Mouse (Mus musculus) kidney, adult 2 months (tissue): ENCODE measurements around the gene Tmem63b. TPM values are rescaled to one million over a fixed set of nuclear protein-coding genes. Genes with fewer than 3 reads are reported as not detected.
A peak's percentile ranks its signal among the peaks of the same experiment; 100 is the strongest.

ENCODE experiments used
- DNase-seq: peaks from one replicate; pipeline ENCODE4 v3.0.0; 2021
- H3K27ac ChIP-seq: fragments of 200-500 bp; 2 replicates; pipeline ENCODE4 v1.5.1; 2012; ENCODE audit warnings: low read depth, low read length, control low read depth, inconsistent platforms; ENCODE audit not compliant: insufficient read depth
- H3K27me3 ChIP-seq: fragments of 200-500 bp; replicated peaks from 2 replicates; pipeline ENCODE4 v1.6.1; 2012; ENCODE audit warnings: mild to moderate bottlenecking, moderate library complexity, low read length, inconsistent platforms; ENCODE audit not compliant: control insufficient read depth, insufficient read depth
- H3K36me3 ChIP-seq: fragments of 200-500 bp; 2 replicates; pipeline ENCODE4 v1.6.1; 2012; ENCODE audit warnings: mild to moderate bottlenecking, moderate library complexity, low read length, inconsistent platforms; ENCODE audit not compliant: control insufficient read depth, insufficient read depth
- H3K4me1 ChIP-seq: fragments of 200-500 bp; 2 replicates; pipeline ENCODE4 v1.6.1; 2011; ENCODE audit warnings: low read length; ENCODE audit not compliant: control insufficient read depth, insufficient read depth
- H3K4me3 ChIP-seq: fragments of 200-500 bp; 2 replicates; pipeline ENCODE4 v1.5.1; 2011; ENCODE audit warnings: mild to moderate bottlenecking, low read depth, low read length, control low read depth; ENCODE audit not compliant: insufficient read depth
- CTCF ChIP-seq: fragments of 200-500 bp; conservative IDR thresholded peaks from 2 replicates; pipeline ENCODE4 v1.5.1; 2011; ENCODE audit warnings: low read depth, mild to moderate bottlenecking, control low read depth, low read length, moderate library complexity, mixed read lengths; ENCODE audit not compliant: insufficient read depth, insufficient read length
- POLR2A ChIP-seq: fragments of 200-500 bp; IDR thresholded peaks from one replicate; pipeline ENCODE4 v1.6.1; 2011; ENCODE audit warnings: low read depth, low read length, control low read depth
- WGBS: fragments of 180-500 bp; shearing (Covaris S2); methylation state at CpG from one replicate; pipeline ENCODE4 v1.1.7; 2018; 5-methylcytosine and 5-hydroxymethylcytosine counted together
- polyA plus RNA-seq: library from polyadenylated mRNA; depleted of rRNA; stranded (reverse); fragments of >200 nt; gene quantifications from 2 replicates; pipeline ENCODE4 v1.2.3, GENCODE M21; 2012

The Tmem63b gene
- polyA plus RNA-seq, 1 experiment, result 77.9 TPM

DNA sequence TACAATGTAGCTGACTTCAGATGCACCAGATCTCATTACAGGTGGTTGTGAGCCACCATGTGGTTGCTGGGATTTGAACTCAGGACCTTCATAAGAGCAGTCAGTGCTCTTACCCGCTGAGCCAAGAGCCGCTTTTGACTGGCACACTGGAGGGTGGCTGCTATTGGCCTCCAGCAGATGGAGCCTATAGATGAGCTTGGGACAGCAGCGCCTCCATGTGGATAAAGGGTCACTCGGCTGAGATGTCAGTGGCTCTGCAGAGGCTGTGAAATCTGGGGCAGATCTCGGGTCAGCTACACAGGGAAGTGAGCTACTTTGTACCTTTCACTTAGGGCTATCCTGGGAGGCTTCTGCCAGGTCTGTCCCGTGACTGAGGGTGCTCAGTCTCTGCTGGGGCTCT lies 30.9 kb downstream of the Tmem63b start:
- TF ChIP-seq CTCF, result peak; percentile 35
- no peak for TF ChIP-seq POLR2A
- no peak for DNase-seq

DNA sequence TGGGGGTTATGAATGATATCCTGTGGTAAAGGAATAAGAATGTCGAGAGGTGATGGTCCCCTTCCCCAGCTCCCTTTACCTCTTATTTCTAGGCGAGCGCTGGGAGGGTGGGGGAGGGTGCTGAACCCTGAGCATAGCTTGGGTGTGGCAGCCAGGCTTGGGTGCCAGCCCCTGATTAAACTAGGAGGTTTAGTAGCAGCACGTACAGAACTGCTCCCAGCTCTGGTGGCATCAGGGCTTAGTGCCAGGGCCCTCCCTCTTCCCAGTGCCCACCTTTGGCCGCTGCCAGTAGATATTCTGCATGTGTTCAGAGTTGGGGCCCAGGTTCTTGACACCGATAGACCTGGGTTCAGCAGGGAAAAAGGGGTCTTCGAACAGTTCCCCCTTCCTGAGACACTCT lies 33.5 kb downstream of the Tmem63b start:
- TF ChIP-seq CTCF (no peak), POLR2A (no peak)
- H3K4me3 ChIP-seq, result no peak overlapping the region

More for the DNA sequence above, 30.9 kb downstream of the Tmem63b start:
- Histone ChIP-seq H3K27me3 (no peaks in the 10 kb centered on the region), H3K27ac (no peak overlapping the region), H3K4me1 (no peaks in the 10 kb centered on the region), H3K4me3 (no peak overlapping the region), H3K36me3 (no peaks in the 10 kb centered on the region)
- 33% methylated on average over 6 of the region's 6 CpGs for WGBS

DNA sequence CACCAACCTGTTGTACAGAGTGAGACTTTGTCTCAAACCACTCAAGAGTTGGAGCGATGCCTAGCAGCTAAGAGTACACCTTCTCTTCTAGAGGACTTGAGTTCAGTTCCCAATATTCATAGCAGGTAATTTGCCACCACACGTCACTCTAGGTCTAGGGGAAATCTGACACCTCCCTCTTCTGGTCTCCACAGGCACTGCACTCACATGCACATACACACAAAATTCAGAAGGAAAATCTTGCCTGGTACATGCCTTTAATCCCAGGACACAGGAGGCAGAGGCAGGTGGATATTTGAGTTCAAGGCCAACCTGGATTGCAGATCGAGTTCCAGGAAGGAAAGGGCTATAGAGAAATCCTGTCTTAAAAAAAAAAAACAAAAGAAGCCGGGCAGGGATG lies 42.5 kb downstream of the Tmem63b start:
- Histone ChIP-seq H3K4me3 (no peak overlapping the region), H3K27me3 (no peaks in the 10 kb centered on the region), H3K27ac (no peak overlapping the region), H3K36me3 (no peaks in the 10 kb centered on the region), H3K4me1 (no peaks in the 10 kb centered on the region)
- no peak for DNase-seq
- TF ChIP-seq POLR2A, result no peak
- no peak for TF ChIP-seq CTCF
- WGBS, result 95% methylated on average over 4 of the region's 4 CpGs

More for the DNA sequence above, 33.5 kb downstream of the Tmem63b start:
- H3K27me3 ChIP-seq, result no peaks in the 10 kb centered on the region
- 68% methylated on average over 7 of the region's 7 CpGs for WGBS
- no peak overlapping the region for H3K27ac ChIP-seq
- no peaks in the 10 kb centered on the region for H3K4me1 ChIP-seq
- H3K36me3 ChIP-seq, result no peaks in the 10 kb centered on the region
- DNase-seq, result no peak

DNA sequence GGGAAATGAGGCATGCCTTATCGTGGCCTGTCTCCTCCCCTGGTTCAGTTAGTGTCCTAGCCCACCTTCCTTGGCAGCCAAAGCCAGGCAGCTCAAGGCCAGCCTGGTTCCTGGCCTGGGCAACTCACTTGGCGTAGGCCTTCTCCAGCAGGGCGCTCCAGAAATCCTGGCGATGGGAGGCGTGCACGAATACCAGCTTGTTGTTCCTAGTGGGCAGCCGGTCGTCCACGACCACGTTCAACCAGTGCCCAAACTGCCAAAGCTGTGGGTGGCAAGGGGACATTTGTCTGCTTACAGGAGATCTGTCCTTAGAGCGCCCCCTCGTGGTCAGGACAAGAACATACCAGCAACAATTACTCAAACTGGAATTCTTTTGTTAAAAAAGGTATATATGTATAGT lies 44.0 kb downstream of the Tmem63b start:
- DNase-seq, result peak; percentile 63
- no peak for TF ChIP-seq POLR2A
- TF ChIP-seq CTCF, result peak; percentile 71
- no peaks in the 10 kb centered on the region for H3K4me1 ChIP-seq
- H3K36me3 ChIP-seq, result no peaks in the 10 kb centered on the region
- WGBS, result 16% methylated on average over 12 of the region's 12 CpGs
- H3K27me3 ChIP-seq, result no peaks in the 10 kb centered on the region
- H3K27ac ChIP-seq, result no peak overlapping the region
- H3K4me3 ChIP-seq, result no peak overlapping the region

DNA sequence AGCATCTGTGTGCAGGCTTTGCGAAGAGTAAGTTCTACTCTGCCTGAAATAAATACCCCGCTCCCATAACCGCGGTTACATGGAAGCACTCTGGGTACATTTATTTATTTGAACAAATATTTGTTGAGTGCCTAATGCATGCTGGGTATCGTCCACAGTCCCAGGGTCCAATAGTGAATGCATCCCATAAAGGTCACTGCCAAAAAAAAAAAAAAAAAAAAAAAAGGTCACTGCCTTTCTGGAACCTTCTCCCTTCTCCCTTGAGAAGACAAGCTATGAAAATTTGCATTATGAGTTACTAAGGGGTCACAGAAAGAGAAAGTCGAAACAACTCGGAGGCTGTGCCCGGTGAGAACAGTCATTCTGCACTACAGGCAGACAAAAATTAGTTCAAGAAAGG lies 44.7 kb downstream of the Tmem63b start:
- Histone ChIP-seq H3K4me3 (no peak overlapping the region), H3K27ac (no peak overlapping the region), H3K27me3 (no peaks in the 10 kb centered on the region), H3K4me1 (no peaks in the 10 kb centered on the region), H3K36me3 (no peaks in the 10 kb centered on the region)
- 93% methylated on average over 8 of the region's 8 CpGs for WGBS
- DNase-seq, result no peak
- TF ChIP-seq CTCF (no peak), POLR2A (no peak)

DNA sequence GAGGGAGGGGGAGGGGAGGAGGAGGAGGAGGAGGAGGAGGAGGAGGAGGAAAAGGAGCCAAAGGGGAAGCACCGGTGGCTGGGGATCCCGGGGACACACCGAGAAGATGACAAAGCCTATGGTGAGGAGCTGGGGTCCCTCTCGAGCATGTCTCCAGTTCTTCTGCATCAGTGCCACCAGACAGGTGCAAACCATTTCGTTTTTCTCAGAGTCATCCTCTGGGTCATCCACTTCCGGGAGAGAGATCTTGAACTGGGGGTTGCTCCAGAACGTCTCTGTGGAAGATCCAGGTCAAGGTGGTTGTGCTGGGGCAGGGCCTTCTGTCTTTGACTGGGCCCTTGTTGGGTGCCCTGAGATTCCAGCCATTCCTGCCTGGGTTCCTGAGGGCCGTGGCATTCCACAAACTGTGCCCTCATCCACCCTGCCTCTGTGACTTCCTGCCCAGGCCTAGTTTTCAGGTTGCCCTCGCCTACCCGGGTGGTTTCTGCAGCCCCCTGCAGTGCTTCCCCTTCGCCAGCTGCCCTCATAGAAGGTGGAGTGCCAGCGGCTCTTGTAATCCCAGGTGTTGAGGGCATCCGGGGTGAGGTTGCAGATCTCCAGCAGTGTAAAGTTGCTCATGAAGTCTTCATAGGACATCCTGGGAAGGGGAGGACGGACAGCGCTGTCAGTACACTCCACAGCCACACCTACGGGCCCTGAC lies 48.0 kb downstream of the Tmem63b start:
- H3K27ac ChIP-seq, result no peak overlapping the region
- no peaks in the 10 kb centered on the region for H3K4me1 ChIP-seq
- DNase-seq, result no peak
- no peak for TF ChIP-seq POLR2A
- WGBS, result 75% methylated on average over 16 of the region's 16 CpGs
- H3K36me3 ChIP-seq, result no peaks in the 10 kb centered on the region
- no peak overlapping the region for H3K4me3 ChIP-seq
- no peaks in the 10 kb centered on the region for H3K27me3 ChIP-seq

DNA sequence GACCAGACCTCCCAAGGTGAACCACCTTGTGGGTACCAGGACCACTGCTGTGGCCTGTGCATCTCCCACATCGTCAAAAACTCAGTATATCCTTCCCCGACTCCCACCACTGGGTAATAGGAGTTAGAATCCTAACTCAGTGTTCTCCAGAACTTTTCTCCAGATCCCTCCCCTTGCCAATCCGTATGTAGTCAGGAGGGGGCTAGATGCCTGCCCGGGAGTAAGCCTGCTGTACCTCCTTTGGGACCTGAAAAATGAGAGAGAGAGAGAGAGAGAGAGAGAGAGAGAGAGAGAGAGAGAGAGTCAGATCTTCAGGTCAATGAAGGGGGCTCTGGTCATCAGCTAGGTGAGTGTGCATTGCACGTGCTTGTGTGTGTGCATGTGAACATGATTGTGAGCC lies 52.7 kb downstream of the Tmem63b start:
- no peak for DNase-seq
- H3K36me3 ChIP-seq, result no peaks in the 10 kb centered on the region
- TF ChIP-seq CTCF, result no peak
- TF ChIP-seq POLR2A, result no peak
- no peak overlapping the region for H3K4me3 ChIP-seq
- 84% methylated on average over 5 of the region's 5 CpGs for WGBS
- H3K27ac ChIP-seq, result no peak overlapping the region
- no peaks in the 10 kb centered on the region for H3K27me3 ChIP-seq
- no peaks in the 10 kb centered on the region for H3K4me1 ChIP-seq
